Mouse (Mus musculus): Measurements from ENCODE around the gene Pon1. TPM values are rescaled to one million over a fixed set of nuclear protein-coding genes. Genes with fewer than 3 reads are reported as not detected.
"Not testable (repeated sequence)": the region's sequence is repeated elsewhere in the genome, so short reads cannot be mapped to it uniquely, and the experiment has no call there.

Pon1 gene
- total RNA-seq (2021) = 3.3 and 8.9 TPM in 2 replicates
- long read RNA-seq, transcript Pon1-201 (9 exons, 1,513 nt) = major isoform, 315 of 359 reads
- long read RNA-seq, transcript Pon1-204 (8 exons, 805 nt) = minor isoform, 17 of 359 reads
- long read RNA-seq, partial matches to known transcripts = 8 of 359 reads
- long read RNA-seq, other reads (novel, unspliced or antisense) = 19 of 359 reads

DNA sequence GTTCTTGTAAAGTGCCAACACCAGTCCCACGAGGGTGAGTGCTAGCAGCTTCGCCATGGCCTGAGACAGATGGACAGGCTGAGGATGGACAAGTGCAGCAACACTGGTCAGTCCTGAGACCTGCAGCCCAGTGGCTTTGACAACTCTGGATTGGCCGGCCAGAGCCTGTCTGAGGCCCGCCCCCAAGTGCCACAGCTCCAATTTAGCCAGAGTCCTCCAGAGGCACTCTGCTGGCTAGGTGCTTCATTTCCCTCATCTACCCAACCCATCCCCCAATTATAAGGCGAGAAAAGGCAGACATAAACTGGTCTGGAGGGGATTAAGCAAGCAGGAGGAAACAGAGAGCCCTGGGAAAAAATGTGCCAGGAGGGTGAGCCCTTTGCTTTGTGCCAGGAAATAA, at the start of gene Pon1:
TSS of gene Pon1 (minus strand) at position 254 of the 400 bp plus-strand sequence.
- DNase-seq = no peak

GRCm38 (mm10) chr6:5238799-5239198, 45.1 kb upstream of the Pon1 start:
- DNase-seq = no peak

DNA sequence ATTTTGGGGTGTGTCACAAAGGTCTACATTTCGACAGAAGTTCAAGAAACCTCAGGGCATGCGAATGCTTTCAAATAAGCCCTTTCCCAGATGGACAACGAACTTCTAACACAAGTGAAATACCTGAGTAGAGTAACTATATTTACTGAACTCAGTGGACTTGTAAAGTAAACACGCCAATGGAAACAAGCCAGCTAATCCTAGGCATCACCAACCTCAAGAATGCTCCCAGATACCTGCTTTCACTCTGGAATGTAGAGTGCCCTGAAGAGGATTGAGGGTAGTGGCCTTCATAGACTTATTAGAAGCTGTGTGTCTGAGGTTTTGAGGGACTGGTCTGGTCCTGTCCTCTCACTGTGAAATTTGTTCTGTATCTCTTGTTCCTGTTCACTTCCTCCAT, 43.8 kb upstream of the Pon1 start:
- DNase-seq = no peak

GRCm38 (mm10) chr6:5236843-5237371, 43.2 kb upstream of the Pon1 start:
- DNase-seq = no peak

DNA sequence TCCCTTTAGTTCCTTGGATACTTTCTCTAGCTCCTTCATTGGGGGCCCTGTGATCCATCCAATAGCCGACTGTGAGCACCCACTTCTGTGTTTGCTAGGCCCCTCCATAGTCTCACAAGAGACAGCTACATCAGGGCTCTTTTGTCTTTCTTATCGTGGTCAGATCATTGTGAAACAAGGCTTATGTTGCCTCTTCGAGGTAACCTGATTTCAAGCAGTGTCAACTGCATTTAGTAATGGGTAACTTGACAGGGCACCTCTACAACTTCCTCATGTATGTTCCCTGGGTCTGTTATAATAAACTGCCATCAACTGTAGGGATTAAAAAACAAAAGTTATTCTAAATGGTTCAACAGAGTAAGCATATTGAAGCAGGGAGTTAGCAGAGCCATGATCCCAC, 40.8 kb upstream of the Pon1 start:
- no peak for DNase-seq

- DNase-seq = peak; percentile 2
Observed at GRCm38 (mm10) chr6:5233812-5234211, 40.1 kb upstream of the Pon1 start.

DNA sequence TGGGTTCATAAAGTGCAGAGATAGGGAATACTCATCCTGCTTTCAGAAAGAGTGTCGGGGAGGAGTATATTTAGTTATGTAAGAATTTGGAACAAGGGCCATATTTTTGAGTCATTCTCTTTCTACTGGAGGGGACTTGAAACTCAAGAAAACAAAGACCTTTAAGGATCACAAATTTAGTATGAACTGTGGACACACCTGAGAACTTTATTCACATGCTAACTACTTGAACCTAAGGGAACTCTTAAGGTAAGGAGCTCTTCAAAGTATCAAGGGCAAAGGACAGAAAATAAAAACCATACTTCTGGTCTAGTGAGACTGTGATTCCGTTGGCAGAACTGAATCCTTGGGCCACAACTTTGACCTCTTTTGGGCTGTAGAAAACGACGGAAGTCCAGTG, 38.3 kb upstream of the Pon1 start:
- DNase-seq = no peak

GRCm38 (mm10) chr6:5230261-5230660, 36.5 kb upstream of the Pon1 start:
- peak; percentile 5 for DNase-seq

GRCm38 (mm10) chr6:5223551-5223950, 29.8 kb upstream of the Pon1 start:
- DNase-seq = not testable (repeated sequence)

GRCm38 (mm10) chr6:5222080-5222479, 28.3 kb upstream of the Pon1 start:
- no peak for DNase-seq

GRCm38 (mm10) chr6:5218190-5218589, 24.4 kb upstream of the Pon1 start:
- no peak for DNase-seq

DNA sequence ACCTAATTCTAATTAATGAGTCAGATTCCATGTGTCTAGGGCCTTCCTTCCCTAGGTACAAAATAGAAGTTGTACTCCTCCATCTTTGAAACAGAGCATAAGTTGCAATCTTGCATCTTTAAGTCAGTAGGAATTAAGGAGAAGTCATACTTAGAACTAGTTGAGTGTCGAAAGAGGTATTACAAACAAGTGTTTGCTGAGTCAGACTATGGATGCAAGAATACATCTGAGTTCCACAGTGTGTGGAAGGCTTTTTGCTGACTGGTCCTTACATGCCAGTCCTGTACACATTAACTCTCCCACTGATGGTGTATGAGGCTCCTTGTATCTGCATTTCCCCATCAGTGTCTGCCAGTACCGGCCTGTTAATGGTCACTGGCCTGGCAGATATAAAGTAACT, 14.1 kb upstream of the Pon1 start:
- DNase-seq = no peak

DNA sequence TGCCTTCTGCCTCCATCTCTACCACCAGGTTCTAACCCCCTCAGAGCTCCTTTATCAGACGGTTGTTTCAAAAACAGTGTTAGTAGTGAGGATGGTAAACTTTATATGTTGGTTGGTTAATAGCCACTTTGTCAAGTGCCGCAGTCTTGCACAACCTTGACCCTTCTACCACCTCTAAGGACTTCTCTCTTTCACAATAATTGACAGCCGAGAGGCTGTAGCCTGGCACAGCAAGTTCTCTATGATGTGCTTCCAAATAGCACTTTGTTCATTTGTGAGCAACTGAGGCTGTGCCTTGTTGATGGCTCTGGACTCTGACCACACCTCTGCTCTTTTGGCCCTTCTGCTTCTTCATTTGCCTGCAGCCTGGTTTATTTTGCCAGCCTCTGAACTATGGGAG, 6.2 kb upstream of the Pon1 start:
- DNase-seq = no peak

DNA sequence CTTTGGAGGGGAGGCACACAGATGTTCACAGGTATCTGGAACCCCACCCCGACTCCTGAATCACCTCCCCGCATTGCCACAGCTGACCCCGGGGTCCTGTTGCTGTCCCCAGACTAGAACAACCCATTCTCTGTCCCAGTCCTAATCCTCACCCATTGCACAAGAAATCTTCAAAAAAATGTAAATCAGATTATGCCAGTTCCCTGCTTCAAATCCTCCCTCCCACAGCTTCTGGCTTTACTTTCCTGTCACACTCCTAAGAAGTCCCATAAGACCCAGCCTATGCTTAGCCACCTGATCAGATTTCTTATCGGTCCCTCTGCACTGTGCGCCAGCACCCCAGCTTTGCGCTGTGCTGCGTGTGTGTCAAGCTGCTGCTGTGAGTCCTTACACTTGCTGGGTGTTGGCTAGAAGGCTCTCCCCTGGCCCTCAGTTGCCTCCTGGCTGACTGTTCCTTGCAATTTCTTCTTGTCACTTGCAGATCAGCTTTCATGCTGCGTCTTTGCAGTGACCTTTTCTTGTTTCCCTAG, 5.7 kb upstream of the Pon1 start:
- no peak for DNase-seq

DNA sequence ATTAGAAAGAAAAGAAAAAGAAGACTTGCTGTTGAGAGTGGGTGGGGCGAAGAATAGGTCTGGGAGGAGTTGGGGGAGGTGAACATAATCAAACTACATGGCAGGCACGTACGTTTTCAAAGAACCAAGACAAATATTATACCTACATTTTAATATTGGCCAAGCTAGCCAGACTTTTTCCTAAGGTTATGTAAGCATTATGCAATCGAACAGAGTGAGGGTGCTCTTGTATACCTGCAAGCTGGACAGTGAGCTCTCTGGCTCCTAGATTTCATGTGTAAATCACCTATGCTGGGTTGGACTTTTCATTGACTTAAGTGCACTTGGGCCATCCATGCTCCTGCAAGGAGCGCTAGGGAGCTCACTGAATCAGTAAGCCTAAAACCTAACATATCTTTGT, 4.8 kb upstream of the Pon1 start:
- no peak for DNase-seq

GRCm38 (mm10) chr6:5190761-5191160, 3.0 kb downstream of the Pon1 start:
- DNase-seq = no peak

GRCm38 (mm10) chr6:5189507-5189906, 4.2 kb downstream of the Pon1 start:
- peak; percentile 65 for DNase-seq

DNA sequence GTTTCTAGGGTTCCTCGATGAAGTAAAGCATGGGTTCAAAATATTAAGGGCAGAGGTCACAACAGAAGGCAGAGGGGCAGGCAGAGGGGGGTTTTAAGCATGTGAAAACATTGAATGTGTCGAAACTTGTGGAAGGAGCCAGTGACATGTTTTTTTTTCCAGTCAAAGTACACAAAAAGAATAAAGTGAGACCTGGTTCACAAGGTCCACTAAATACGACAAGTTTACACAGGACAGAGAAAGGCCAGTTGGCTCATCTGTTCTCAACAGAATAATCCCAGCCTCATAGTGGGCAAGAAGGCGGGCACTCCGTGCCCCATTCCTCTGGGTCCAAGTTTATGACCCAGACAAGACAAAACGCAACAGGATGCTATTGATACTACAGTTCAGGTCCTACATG, 4.8 kb downstream of the Pon1 start:
- no peak for DNase-seq

- no peak for DNase-seq
Observed at GRCm38 (mm10) chr6:5188036-5188435, 5.7 kb downstream of the Pon1 start.

DNA sequence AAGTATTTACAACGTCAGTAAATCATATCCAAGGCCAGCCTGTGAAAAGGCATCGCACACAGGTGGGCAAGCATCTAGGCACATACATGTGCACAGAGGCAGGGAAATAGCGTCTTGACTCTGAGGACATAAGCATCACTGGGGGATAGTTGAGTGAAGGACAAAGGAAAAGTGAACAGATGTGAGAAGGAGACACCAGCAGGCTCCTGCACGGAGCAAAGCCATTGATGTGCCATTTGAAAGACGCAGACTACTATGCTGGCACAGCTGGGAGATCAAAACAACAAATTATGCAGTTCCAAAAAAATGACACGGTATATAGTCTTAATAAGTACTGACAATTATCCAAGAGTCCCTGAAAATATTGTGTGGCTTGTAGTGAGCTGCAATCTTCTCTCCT, 6.2 kb downstream of the Pon1 start:
- no peak for DNase-seq

DNA sequence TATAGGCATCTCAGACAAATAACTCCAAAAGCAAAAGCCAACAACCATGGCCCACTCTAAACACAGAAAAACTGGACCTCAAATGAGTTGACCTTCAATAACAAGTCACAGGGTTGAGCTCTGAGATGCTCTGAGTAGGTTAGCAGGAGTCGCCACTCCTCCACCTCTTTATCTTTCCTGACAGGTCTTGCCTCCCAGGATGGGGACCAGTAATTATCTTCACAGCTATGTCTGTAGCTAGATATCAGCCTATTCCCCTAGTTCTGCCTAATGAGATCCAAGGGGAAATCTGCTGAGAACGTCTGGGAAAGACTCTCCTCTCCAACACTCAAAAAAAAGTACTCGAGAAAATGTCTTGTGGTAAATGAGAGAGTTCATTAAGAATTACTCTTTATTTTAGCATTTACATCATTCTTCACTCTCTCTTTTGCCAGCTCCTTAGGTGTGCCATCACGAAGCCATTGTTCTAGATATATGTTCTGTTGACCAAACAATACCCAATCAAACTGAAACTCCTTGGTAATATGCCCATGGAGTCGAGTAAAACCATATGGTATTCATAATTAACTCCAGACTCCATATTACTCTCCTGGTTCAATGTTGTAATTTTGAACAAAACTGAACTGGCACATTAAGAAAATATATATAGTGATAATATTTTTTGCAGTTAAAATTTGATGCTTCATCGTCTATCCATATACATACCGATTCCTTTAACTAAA, 7.4 kb downstream of the Pon1 start:
- no peak for DNase-seq

GRCm38 (mm10) chr6:5180645-5181044, 13.1 kb downstream of the Pon1 start:
- DNase-seq = no peak

- no peak for DNase-seq
Observed at GRCm38 (mm10) chr6:5179189-5179588, 14.6 kb downstream of the Pon1 start.
